Mouse (Mus musculus) gastrocnemius, postnatal 36 days (tissue): ENCODE results near the gene Irf1. TPM values are rescaled to one million over a fixed set of nuclear protein-coding genes. Genes with fewer than 3 reads are reported as not detected.

Experiments used
- microRNA-seq, 2 experiments: library from miRNA; unstranded; fragments of <30 nt; microRNA quantifications; one replicate each; pipeline ENCODE4 v1.2.0; 2021
- total RNA-seq, 2 experiments: library from RNA; stranded (reverse); gene quantifications; 2 replicates each; pipeline ENCODE4 v1.2.3; 2021

Irf1 gene
- total RNA-seq, 2 experiments from 2014 or later: 6.6 to 7.4 TPM

Small RNA genes lying within 50 kb of the gene (microRNA-seq; reads per million reads assigned to microRNA genes)
- gene Mir7671: 0 reads per million in 2 experiments

Other genes with a start within 250 kb of the Irf1 start
- gene Kif3a, start 202.6 kb upstream of the Irf1 start, total RNA-seq: 1 to 10 TPM; 3.2 to 4.9 TPM
- gene Il4, start 151.3 kb upstream of the Irf1 start, total RNA-seq: not detected
- not detected for gene Il13, start 135.3 kb upstream of the Irf1 start, total RNA-seq
- gene Rad50, start 62.7 kb upstream of the Irf1 start, total RNA-seq: 1 to 10 TPM; 3.5 to 4.8 TPM
- gene Il5, start 49.2 kb upstream of the Irf1 start, total RNA-seq: not detected
- gene Gm17334, start 3.2 kb downstream of the Irf1 start, total RNA-seq: under 1 TPM in 1 of 2 experiments, not detected in 1; 0.31 TPM
- gene Gm12216, start 89.2 kb downstream of the Irf1 start, total RNA-seq: 1 to 10 TPM; 1.6 to 2.1 TPM
- gene Slc22a5, start 121.6 kb downstream of the Irf1 start, total RNA-seq: 10 to 100 TPM in 1 of 2 experiments, 1 to 10 TPM in 1; 7.7 to 12.8 TPM
- gene Slc22a21, start 210.3 kb downstream of the Irf1 start, total RNA-seq: under 1 TPM; 0.67 to 0.99 TPM